Mouse (Mus musculus) embryo, embryonic 11 days (tissue): ENCODE data around the gene Mtnr1a.

Source experiments
- DNase-seq: peaks from one replicate; pipeline ENCODE4 v3.0.0-alpha.2; 2015

The Mtnr1a gene

GRCm38 (mm10) chr8:45110064-45110812 lies 41.3 kb downstream of the Mtnr1a start:
- DNase-seq: no peak

- DNase-seq: no peak
Observed at GRCm38 (mm10) chr8:45110813-45111104, 41.8 kb downstream of the Mtnr1a start.

GRCm38 (mm10) chr8:45111820-45112219 lies 42.9 kb downstream of the Mtnr1a start:
- DNase-seq: no peak

GRCm38 (mm10) chr8:45117588-45117987 lies 48.7 kb downstream of the Mtnr1a start:
- DNase-seq: no peak

- DNase-seq: no peak
Observed at GRCm38 (mm10) chr8:45125680-45126079, 56.7 kb downstream of the Mtnr1a start.
